Mouse (Mus musculus) urinary bladder, adult 18-20 months (tissue): Measurements from ENCODE around the gene Cog5.
"Not testable (repeated sequence)": the region's sequence is repeated elsewhere in the genome, so short reads cannot be mapped to it uniquely, and the experiment has no call there.

Experiments
- DNase-seq, 2 experiments: peaks; one replicate each; pipeline ENCODE4 v3.0.0; 2022; ENCODE audit warnings: low spot score in 2 of 2, mixed read lengths in 2 of 2

The Cog5 gene

DNA sequence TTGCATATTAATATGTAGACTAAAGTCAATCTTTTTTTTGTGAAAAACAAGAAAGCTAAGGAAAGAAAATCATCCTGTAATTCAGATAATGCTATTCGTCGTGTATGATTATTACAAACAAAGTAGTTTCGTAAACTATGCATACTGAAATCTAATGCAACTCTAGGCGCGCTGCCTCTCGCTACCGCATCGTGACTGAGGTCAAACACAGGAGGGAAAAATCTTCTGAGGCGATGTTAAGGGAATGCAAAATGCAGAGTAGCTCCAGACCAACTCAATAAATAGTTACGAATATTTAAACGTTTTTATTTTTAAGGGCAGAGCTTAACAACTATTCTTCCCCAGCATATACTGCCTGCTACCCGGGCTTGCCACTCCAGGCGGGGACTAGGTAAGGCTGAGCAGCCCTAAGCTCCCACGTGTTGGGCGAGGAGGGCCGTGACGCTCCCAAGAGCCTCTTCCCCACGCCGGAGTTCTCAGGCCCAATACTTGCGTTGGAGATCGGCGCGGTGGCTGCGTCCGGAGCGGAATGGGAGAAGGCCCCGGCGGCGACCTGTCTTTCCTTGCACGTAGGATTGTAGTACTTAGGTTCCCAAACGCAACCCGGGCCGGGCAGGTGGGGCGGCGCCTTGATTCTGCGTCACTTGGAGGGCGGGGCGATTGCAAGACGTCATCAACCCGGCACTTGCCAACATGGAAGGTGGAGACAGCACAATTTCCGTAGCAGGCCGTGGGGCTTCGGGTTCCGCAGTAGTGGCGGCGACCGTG lies at the start of gene Cog5, which contains the start of gene Dus4l:
TSS of gene Cog5 (plus strand) at position 673 of the 768 bp plus-strand sequence.
TSS of gene Dus4l (minus strand) at position 630 of the 768 bp plus-strand sequence.
- peak; percentile 94 to 100 for DNase-seq

DNA sequence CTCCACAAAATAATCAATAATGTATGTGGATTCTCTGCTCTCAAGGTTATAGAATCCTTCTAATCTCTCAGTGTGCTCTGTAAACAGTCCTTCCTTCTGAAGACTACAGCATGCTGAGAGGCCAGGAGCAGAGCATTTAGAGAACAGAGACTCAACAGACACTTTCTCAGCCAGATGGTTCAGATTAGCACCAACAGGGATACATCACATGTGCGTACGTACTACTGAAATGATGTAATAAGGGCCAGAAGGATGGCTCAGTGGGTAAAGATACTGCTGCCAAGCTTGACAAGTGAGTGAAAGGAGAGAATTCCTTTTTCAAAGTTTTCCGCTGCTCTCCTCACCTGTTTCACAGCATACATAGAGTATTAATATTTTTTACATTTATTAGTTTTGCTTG lies 49.8 kb upstream of the Cog5 start:
- DNase-seq: no peak

DNA sequence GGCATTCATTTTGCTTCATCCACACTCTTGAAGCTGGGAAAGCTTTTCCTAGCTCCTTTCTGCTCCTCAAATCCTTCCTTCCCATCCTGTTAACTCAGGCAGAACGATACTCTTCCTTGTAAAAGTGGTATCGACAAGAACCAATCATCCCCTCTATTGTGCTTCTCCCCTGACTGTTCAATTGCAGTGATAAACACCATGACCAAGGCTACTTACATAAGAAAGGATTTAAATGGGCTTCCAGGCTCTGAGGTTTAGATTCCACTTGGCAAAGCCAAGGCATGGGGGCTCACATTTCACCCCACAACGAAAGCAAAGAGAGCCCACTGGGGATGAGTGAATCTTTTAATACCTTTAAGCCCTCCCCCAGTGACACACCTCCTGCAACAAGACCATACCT lies 46.5 kb upstream of the Cog5 start:
- DNase-seq: no peak

DNA sequence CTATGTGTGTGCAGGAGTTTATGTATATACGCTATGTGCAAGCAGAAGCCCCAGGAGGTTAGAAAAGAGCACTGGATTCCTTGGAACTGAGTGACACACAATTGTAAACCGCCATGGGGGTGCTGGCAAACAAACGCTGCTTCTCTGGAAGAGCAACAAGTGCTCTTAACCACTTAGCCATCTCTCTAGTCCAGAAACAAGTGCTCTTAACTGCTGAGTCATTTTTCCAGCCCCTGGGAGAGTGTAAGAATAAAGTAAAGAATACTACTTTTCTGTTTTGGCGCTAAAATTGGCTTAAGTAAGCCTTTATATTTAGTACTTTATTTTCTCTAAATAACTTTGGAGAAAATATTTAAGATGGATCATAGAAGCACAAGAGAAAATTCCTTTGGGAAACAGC lies 41.3 kb upstream of the Cog5 start:
- DNase-seq: no peak

DNA sequence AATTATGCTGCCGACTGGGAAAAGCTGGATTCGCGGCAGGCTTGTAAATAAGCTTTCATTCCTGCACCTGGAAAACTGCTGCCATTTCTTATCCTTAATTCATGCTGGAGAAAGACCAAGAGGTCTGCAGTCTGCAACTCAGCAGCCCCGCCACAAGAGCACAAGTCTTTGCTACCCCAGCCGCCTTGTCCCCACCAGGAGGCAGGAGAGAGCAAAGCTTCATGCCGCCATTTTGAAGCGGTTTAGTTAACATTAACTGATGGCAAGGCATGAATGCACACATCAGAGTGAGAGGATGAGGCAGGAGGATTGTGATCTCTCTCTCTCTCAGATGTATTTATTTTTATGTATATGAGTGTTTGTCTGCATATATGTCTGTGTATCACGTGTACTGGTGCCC lies 34.6 kb upstream of the Cog5 start:
- DNase-seq: no peak

DNA sequence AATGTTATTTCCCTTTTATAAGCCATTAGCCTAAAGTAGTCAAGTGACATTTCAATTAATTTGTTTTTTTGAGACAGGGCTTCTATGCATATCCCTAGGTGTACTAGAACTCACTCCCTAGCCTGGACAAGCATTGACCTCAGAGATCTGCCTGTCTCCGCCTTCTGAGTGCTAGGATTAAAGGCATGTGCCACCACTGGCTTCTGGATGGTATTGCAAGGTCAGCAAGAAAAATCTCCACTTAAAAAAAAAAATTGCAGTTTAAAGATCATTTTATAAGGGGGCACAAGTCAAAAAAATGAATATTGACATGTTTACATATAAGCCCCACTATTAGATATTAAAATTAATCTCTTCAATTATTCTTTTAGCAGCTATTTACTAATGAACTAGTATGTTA lies 29.7 kb upstream of the Cog5 start:
- no peak for DNase-seq

DNA sequence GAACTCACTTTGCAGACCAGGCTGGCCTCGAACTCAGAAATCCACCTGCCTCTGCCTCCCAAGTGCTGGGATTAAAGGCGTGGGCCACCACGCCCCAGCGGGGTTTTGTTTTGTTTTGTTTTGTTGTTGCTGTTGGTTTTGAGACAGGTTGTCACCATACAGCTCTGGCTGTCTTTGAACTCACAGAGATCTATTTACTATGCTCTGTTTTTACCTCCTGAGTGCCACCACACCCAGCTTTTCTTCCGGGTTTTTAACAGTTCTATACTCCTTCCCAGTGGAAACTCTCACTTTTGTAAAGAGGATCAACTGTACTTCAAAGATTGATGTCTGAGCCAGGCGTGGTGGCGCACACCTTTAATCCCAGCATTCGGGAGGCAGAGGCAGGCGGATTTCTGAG lies 26.3 kb upstream of the Cog5 start:
- DNase-seq: not testable (repeated sequence)

DNA sequence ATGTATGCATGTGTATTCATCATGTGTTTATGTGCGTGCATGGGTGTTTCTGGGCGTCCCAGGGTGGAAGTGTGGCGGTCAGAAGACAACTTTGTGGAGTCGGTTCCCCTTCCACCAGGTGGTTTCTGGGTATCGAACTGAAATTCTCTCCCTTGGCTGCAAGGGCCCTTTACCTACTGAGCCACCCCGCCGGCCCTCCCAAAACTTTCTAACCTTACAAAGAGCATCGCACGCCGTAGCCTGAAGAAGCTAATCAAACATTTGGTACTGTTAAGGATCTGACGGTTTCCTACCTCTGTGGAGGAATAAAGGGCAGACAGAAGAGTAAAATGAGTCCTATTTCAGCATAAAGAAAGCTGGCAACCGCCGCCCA lies 20.7 kb upstream of the Cog5 start:
- peak in 1 of 2 experiments; percentile 27 for DNase-seq

DNA sequence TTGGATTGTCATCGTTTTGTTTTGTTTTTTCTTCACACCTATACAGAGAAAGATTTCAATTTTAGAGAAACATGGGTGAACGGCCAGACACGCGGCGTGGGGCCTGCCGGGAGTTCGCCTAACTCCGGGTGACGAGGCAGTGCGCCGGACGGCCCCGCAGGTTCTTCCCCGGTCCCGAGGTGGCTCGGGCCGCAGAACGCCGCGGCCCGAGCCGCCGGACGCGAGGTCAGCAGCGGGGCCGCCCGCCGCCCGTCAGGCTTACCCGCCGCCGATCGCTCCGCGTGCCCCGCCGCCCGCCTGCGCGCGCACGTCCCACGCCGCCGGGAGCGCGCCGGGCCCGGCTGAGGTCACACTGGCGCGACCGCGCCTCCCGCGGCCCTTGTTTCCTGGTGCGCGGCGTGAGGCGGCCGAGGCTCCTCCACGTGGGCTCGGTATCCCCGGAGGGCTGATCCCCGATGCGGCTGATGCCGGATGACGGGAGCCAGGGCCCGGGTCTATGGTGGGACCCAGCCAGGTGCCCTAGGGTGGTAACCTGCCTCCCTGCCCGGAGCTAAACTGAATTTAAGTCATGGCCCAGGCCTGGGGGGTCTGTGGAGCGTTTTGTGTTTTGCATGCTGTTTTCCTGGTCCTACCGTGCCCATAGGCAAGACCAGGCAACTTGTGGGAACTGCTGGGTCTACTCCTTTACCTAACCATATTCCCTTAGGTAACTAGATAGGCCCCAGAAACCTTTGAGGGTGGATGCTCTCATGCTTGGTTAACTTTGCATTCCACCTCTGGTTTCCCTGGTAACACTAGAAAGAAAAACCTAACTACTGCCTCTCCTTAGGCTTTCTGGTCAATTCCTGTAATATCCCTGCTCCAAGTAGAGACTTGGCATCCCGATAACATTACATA lies 20.1 kb upstream of the Cog5 start, which contains the start of gene Bcap29:
TSS of gene Bcap29 (minus strand) at position 316 of the 897 bp plus-strand sequence.
- DNase-seq: peak; percentile 58 to 59

DNA sequence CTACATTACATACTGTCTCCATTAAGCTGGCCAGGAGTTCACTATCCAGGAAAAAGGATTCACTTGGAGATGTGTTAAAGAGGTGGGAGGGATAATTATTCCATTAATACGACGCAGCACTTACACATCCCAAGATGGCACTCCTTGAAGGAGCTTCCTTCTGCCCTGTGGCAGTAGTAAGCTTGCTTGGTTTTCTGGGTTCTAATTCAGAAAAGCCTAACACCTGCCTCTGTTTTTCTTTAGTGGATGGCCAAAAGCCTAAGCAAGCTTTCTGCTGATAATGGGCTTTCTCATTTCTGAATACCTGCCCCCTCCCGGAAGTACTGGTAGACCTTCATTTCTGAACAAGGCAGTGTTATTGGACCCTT lies 19.4 kb upstream of the Cog5 start:
- DNase-seq: no peak

DNA sequence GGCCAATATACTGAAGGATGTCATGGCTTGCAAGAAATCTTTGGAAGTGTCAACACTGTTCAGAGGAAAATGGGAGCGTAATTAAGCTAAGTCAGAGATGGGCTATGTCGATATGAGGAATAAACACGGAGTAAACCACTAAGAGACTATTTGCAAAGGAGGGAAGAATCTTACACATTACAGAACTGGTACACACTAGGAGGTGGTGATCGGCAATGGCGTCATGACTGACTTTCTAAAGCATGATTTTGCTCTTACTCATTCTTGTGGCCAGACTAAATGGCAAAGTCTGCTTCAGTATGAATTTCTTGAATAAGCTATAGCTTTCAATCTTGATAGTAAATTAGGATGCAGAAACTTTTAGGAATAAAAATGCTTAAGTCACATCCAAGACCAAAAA lies 1.1 kb upstream of the Cog5 start:
- DNase-seq: no peak

DNA sequence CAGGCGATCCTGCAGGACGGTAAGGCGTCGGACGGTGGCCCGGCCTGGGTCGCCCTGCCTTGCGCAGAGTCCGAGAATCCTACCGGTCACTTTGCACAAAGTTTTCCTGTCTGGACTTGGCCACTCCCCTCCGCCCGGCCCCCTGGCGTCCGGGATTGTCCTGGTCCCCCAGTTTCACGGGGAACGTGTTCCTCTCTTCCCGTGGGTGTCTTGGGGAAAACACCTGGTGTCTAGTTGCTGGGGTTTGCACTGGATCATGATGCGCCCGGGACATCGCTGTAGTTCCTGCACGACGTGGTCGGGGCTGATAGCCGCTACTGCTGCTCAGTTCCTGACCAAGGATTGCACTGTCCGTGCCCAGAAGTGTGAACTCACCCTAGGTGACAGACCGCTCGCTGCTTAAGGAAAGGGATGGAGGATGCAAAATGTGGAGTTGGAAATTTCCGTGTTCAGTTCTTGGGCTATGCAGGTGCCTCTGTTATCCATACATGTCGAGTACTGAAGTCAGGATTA lies 352 bp downstream of the Cog5 start:
- DNase-seq: no peak

DNA sequence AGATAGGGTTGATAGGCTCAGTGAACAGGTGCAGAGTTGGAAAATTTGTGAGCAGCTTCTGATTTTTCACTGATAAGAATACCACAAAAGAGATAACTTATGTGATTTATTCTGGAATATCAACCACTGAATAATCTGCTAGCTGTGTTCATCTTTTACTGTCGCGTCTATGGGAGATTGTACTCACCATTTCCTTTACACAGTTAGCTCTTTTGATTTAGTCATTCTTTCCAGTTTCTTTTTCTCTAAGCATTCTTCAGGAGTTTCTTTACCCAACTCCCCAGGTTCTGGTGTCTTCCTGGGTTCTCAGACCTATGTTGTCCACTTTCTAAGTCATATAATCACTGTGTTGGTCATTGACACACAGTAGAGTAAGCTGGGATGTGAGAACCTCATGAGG lies 2.2 kb downstream of the Cog5 start:
- no peak for DNase-seq

DNA sequence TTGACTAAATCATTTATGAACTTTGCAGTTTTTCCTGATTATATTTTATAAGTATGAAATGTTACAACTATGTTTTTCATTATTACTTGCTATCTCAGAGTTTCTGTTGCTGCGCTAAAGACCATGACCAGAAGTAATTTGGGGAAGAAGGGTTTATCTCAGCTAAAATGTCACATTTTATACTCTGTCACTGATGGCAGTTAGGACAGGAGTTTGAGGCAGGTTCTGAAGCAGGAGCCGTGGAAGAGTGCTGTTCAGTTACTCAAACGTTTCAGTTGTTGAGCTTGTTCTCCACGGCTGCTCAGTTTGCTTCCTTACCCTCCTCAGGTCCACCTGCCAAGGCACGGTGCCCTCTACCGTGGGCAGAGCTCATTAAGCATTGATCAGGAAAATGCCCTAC lies 11.3 kb downstream of the Cog5 start:
- DNase-seq: no peak

DNA sequence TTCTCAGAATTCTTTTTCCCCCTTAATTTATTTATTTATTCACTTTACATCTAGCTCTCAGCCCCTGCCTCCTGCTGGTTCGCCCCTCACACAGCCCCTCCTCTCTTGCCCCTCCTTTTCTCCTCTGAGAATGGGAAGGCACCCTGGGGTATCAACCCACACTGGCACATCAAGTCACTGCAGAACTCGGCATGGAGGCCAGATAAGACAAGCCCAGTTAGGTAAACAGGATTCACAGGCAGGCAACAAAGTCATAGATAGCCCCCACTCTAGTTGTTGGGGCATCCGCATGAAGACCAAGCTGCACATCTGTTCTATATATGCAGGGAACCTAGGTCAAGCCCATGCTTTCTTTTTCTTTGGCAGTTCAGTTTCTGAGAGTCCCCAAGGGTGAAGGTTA lies 12.5 kb downstream of the Cog5 start:
- DNase-seq: no peak

DNA sequence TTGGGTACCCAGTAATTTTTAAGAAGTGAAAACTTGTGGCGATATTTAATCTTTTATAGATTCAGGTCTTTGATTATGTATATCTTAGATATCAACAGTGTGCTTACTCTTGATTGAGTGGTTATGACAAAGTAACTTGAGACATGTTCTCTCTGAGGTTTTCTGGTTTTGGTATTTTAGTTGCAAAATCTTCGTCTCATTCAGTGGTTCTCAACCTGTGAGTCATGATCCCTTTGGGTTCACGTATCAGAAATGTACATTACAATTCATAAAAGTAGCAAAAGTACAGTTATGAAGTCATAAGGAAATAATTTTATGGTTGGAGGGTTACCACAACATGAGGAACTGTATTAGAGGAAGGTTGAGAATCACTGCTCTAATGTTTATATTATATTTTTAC lies 32.0 kb downstream of the Cog5 start:
- no peak for DNase-seq

DNA sequence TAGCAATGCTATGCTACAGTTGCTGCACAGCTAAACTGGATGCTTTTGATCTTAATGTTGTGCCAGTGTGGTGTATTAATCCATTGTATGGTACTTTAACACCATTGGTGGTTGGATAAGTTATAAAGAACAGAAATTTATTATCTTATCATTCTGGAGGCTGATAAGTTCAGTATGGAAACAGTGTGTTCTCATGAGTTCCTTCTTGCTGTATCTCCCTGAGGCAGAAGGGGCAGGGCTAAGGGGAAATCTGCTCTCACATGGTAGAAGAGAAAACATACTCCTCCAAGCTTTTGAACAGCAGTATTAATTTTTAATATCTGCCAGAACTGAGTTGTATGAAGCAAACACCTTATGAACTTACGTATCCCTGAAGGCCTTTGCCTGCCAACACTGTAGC lies 38.6 kb downstream of the Cog5 start:
- DNase-seq: no peak

DNA sequence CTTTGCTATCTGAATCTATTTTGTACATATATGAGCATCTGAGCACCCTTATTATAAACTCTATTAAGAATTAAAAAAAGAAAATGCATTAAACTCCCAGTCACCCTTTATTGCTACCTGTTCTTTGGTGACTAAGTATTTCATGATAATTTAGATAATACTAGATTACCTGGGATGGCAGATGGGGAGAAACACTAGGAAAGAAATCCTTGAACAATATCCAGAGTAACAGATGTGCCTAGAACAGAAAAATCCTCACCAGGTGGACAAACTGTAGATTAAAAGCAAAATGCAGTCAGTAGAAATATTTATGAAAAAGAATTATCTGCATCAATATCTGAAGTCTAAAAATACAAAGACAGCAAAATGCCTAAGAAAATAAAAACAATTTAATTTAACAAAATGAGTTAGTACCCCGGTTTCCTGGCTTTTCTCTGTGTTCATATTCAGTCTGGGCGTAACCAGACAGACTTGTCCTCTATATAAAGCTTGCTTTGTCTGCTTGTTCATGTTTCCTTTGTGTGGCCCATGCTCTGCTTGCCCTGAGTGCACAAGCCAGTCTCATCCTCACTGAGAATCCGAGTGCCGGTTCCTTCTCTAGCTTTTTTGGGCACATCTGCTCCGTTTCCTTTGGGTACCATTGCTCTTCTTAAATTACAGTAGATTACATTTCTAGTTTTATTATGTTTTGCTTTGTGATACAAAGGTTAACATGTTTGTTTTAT lies 46.1 kb downstream of the Cog5 start:
- DNase-seq: no peak

DNA sequence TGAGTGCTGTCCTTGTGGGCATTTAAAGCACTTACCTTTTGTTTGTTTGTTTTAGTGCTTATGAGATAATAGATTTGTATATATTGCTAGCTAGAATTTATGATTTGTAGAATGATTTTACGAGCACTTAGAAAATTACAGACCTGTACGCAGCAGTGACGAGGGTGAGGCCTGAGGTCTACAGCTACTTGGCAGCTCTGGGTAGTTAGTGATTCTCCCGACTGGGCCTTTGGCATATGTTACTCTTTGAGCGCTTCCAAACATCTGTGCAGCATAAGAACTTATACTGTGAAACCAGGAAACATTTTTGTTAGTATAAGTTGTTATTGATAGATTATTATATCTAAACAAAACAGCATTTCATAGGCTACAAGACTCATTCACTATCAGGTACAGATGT lies 46.7 kb downstream of the Cog5 start:
- no peak for DNase-seq

DNA sequence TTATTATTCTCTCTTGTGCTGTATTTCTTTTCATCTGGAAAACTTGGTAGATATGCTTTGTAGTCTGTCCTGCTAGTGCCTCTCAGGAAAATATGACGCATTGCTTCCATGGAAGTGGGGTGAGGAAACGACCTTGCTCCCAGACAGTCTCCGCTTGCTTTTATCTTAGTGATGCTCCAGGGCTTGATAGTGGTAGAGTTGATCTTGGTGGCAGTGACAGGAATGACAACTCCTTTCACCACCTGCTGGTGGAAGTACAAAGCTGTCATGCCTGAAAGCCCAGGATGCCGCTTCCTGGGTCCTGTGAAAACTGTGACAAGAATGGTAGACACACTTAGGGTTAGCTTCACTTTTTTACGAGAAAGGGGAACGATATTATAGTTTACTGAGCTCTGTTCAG lies 49.2 kb downstream of the Cog5 start:
- DNase-seq: no peak

DNA sequence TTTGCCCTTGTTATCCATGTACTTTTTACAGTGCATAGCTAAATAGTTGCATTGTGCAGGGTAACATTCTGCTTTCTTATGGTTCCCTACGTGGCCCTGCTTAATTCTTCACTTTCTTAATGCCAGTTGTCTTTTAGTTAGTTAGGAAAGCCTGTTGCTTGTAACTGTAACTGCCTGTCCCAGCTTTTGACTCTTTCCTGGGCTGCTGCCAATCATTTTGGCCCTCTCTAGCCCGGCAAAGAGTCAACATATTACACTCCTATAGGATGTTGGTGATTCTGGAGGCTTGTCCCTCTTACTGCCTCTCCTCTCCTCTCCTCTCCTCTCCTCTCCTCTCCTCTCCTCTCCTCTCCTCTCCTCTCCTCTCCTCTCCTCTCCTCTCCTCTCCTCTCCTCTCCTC lies 51.5 kb downstream of the Cog5 start:
- no peak for DNase-seq

DNA sequence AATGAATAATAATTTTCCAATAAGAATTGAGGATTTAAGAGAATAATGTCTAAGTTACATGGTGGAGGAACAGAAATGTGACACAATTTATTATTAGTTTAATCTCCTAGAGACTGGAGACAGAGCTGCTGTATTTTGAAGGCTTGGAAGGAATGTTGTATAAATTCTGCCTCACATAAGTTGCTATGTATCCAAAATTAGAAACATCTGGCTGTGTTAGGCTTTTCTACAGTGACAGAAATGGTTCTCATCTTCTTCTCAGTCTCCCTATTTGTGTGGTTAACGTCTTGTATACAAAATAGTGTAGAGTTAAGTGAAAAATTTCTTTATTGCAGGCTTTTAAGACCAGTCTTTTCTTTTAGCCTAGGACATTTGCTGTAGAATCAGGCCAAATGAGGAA lies 52.9 kb downstream of the Cog5 start:
- no peak for DNase-seq
